Mouse (Mus musculus) erythroblast, embryonic 14.5 days (primary cell): ENCODE measurements around the gene Galnt17.

ENCODE experiments used
- GATA1 ChIP-seq: IDR thresholded peaks from 2 replicates; pipeline ENCODE4 v1.6.1; 2012; ENCODE audit warnings: low read length, inconsistent platforms, mixed read lengths
- TAL1 ChIP-seq: IDR thresholded peaks from 3 replicates; pipeline ENCODE4 v1.6.1; 2012; ENCODE audit warnings: low read length, inconsistent platforms, mixed read lengths

DNA sequence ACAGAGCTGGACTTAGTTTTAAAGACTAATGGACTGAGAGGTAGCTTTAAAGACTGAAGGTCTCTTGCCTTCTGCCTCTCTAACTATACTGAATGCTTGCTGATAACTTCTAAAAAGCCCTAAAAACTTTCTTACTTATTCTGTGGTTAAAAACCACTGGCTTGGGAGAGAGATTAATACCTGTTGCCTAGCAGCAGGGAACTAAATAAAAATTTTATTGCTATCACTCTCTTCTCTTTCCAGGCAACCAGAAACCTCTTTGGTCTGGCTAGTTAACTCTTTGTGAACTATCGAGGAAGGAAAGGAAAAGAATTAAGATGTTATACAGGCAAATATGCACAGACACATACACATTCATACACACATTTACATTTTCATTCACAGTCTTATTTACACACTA is 377.3 kb downstream of the Galnt17 start:
- no peak for TF ChIP-seq GATA1
- no peak for TF ChIP-seq TAL1
